Mouse (Mus musculus) heart, postnatal 36 days (tissue): ENCODE data around the gene H2-DMa. TPM values are rescaled to one million over a fixed set of nuclear protein-coding genes. Genes with fewer than 3 reads are reported as not detected.
"Not testable (repeated sequence)": the region's sequence is repeated elsewhere in the genome, so short reads cannot be mapped to it uniquely, and the experiment has no call there.

ENCODE experiments used
- DNase-seq, 2 experiments: peaks; one replicate each; pipeline ENCODE4 v3.0.0; 2021 to 2022
- intact Hi-C: fragments of 180-260 bp; cut with DNase I; formaldehyde crosslinking; loops from one replicate; pipeline ENCODE4 v1.15.1; 2025
- total RNA-seq, 2 experiments: library from RNA; stranded (reverse); gene quantifications; 2 replicates each; pipeline ENCODE4 v1.2.3; 2021

H2-DMa gene
- total RNA-seq, 2 experiments from 2014 or later, result 4.0 to 6.5 TPM

GRCm38 (mm10) chr17:34142456-34143010 lies 23.2 kb downstream of the H2-DMa start:
- intact Hi-C loops, result no loop called here
- no peak for DNase-seq

GRCm38 (mm10) chr17:34143033-34143432 lies 23.7 kb downstream of the H2-DMa start, which contains the start of gene H2-DMb2:
Gene H2-DMb2, plus strand, starts transcription at chr17:34143307.
- peak; percentile 63 to 64 for DNase-seq
- intact Hi-C loops, result no loop called here

GRCm38 (mm10) chr17:34143461-34143860 lies 24.1 kb downstream of the H2-DMa start:
- no peak for DNase-seq
- intact Hi-C loops, result no loop called here

- DNase-seq, intact Hi-C loops: not testable (repeated sequence)
Measured at GRCm38 (mm10) chr17:34144221-34144620, 24.9 kb downstream of the H2-DMa start.

GRCm38 (mm10) chr17:34144960-34145371 lies 25.6 kb downstream of the H2-DMa start:
- intact Hi-C loops, result loop anchor here (5.0 kb wide), 1 partner anchor 38 kb away; no protein-coding TSS in a partner anchor
- no peak for DNase-seq

- peak; percentile 35 to 42 for DNase-seq
- intact Hi-C loops, result no loop called here
Measured at GRCm38 (mm10) chr17:34152923-34153322, 33.6 kb downstream of the H2-DMa start, which contains the start of gene H2-DMb1. Gene H2-DMb1, plus strand, starts transcription at chr17:34153072.

GRCm38 (mm10) chr17:34155534-34155933 lies 36.2 kb downstream of the H2-DMa start:
- DNase-seq, result no peak
- intact Hi-C loops, result no loop called here

- intact Hi-C loops, result no loop called here
- DNase-seq, result no peak
Measured at GRCm38 (mm10) chr17:34164202-34164895, 45.0 kb downstream of the H2-DMa start.

GRCm38 (mm10) chr17:34165033-34165730 lies 45.8 kb downstream of the H2-DMa start:
- intact Hi-C loops, result no loop called here
- no peak for DNase-seq

GRCm38 (mm10) chr17:34169279-34169678 lies 49.9 kb downstream of the H2-DMa start:
- intact Hi-C loops, result loop anchor here (1.0 to 2.0 kb wide), 3 partner anchors 34 to 92 kb away; no protein-coding TSS in a partner anchor
- peak; percentile 32 to 37 for DNase-seq

- intact Hi-C loops, result loop anchor here (1.0 to 5.0 kb wide), 4 partner anchors 34 to 177 kb away; no protein-coding TSS in a partner anchor
- DNase-seq, result no peak
Measured at GRCm38 (mm10) chr17:34170487-34170876, 51.1 kb downstream of the H2-DMa start.

- intact Hi-C loops, result loop anchor here (1.0 to 5.0 kb wide), 4 partner anchors 33 to 176 kb away; no protein-coding TSS in a partner anchor
- peak; percentile 83 to 88 for DNase-seq
Measured at GRCm38 (mm10) chr17:34170877-34171498, 51.6 kb downstream of the H2-DMa start.

GRCm38 (mm10) chr17:34172528-34172927 lies 53.2 kb downstream of the H2-DMa start:
- DNase-seq, result no peak
- intact Hi-C loops, result loop anchor here (2.0 to 5.0 kb wide), 3 partner anchors 14 to 175 kb away; partner anchors contain the start of genes Psmb9 and Tap1

- no peak for DNase-seq
- intact Hi-C loops, result loop anchor here (5.0 kb wide), 2 partner anchors 138 to 173 kb away; no protein-coding TSS in a partner anchor
Measured at GRCm38 (mm10) chr17:34174075-34174474, 54.7 kb downstream of the H2-DMa start.

GRCm38 (mm10) chr17:34177179-34177578 lies 57.8 kb downstream of the H2-DMa start:
- DNase-seq, result no peak
- intact Hi-C loops, result no loop called here

- intact Hi-C loops, result no loop called here
- no peak for DNase-seq
Measured at GRCm38 (mm10) chr17:34179019-34179418, 59.7 kb downstream of the H2-DMa start.

GRCm38 (mm10) chr17:34179913-34180859 lies 60.8 kb downstream of the H2-DMa start:
- intact Hi-C loops, result no loop called here
- DNase-seq, result no peak

- intact Hi-C loops, result no loop called here
- no peak for DNase-seq
Measured at GRCm38 (mm10) chr17:34183564-34184219, 64.4 kb downstream of the H2-DMa start.

- intact Hi-C loops, result loop anchor here (5.0 kb wide), 1 partner anchor 52 kb away; the partner anchor contains the start of gene H2-Ob
- DNase-seq, result no peak
Measured at GRCm38 (mm10) chr17:34185526-34185925, 66.2 kb downstream of the H2-DMa start.
